Mouse (Mus musculus) heart, postnatal 0 days (tissue): ENCODE results near the gene Gm21969. TPM values are rescaled to one million over a fixed set of nuclear protein-coding genes. Genes with fewer than 3 reads are reported as not detected.

ENCODE experiments used
- ATAC-seq: fragments of 200-750 bp; cut with Nextera tagmentation; 2 replicates; pipeline ENCODE4 v1.8.0; 2017; ENCODE audit warnings: low read depth, moderate number of reproducible peaks, moderate library complexity; ENCODE audit not compliant: insufficient read depth
- DNase-seq: peaks from one replicate; pipeline ENCODE4 v3.0.0-alpha.2; 2016; ENCODE audit warnings: low spot score
- H3K27ac ChIP-seq: fragments of 300-500 bp; sonication (generic); 2 replicates; pipeline ENCODE4 v1.5.1; 2014; ENCODE audit warnings: low read depth, mild to moderate bottlenecking
- H3K27me3 ChIP-seq: fragments of 300-500 bp; sonication (generic); 2 replicates; pipeline ENCODE4 v1.6.1; 2014; ENCODE audit warnings: low read length, mixed read lengths; ENCODE audit not compliant: control insufficient read depth, insufficient read depth
- H3K36me3 ChIP-seq: fragments of 300-500 bp; sonication (generic); replicated peaks from 2 replicates; pipeline ENCODE4 v1.6.1; 2014; ENCODE audit warnings: low read length, mixed read lengths; ENCODE audit not compliant: control insufficient read depth, insufficient read depth
- H3K4me1 ChIP-seq: fragments of 300-500 bp; sonication (generic); 2 replicates; pipeline ENCODE4 v1.6.1; 2014; ENCODE audit warnings: antibody characterized with exemption; ENCODE audit not compliant: control insufficient read depth, insufficient read depth
- H3K4me2 ChIP-seq: fragments of 300-500 bp; sonication (generic); 2 replicates; pipeline ENCODE4 v1.6.1; 2014; ENCODE audit warnings: low read depth, mild to moderate bottlenecking, low read length, moderate library complexity
- H3K4me3 ChIP-seq: fragments of 300-500 bp; sonication (generic); 2 replicates; pipeline ENCODE4 v1.5.1; 2014; ENCODE audit warnings: low read depth, low read length
- H3K9ac ChIP-seq: fragments of 300-500 bp; sonication (generic); replicated peaks from 2 replicates; pipeline ENCODE4 v1.6.1; 2014; ENCODE audit warnings: low read depth, low read length, mixed read lengths
- H3K9me3 ChIP-seq: fragments of 300-500 bp; sonication (generic); replicated peaks from 2 replicates; pipeline ENCODE4 v1.6.1; 2016; ENCODE audit warnings: low read length; ENCODE audit not compliant: control insufficient read depth
- CTCF ChIP-seq: IDR thresholded peaks from 2 replicates; pipeline ENCODE4 v1.5.1; 2016; ENCODE audit warnings: antibody characterized with exemption, control low read depth, low read depth
- EP300 ChIP-seq: IDR thresholded peaks from 2 replicates; pipeline ENCODE4 v1.6.1; 2016; ENCODE audit warnings: antibody characterized with exemption, low read depth
- WGBS: fragments of 180-500 bp; shearing (Covaris S2); extraction: QIAGEN DNeasy Blood & Tissue Kit; methylation state at CpG from one replicate; pipeline ENCODE4 v1.1.7; 2014; 5-methylcytosine and 5-hydroxymethylcytosine counted together
- polyA plus RNA-seq: library from polyadenylated mRNA; unstranded; fragments of >200 nt; fragmentation: Nextera tagmentation; extraction: Ambion mirVana; gene quantifications from 2 replicates; pipeline ENCODE4 v1.2.1, GENCODE M21; 2015
- total RNA-seq: library from RNA; depleted of rRNA; stranded (reverse); fragments of >200 nt; gene quantifications from 2 replicates; pipeline ENCODE4 v1.2.3, GENCODE M21; 2014; ENCODE audit warnings: low replicate concordance

Gm21969 gene
- total and polyA plus RNA-seq, 2 experiments from 2014 or later = not detected

DNA sequence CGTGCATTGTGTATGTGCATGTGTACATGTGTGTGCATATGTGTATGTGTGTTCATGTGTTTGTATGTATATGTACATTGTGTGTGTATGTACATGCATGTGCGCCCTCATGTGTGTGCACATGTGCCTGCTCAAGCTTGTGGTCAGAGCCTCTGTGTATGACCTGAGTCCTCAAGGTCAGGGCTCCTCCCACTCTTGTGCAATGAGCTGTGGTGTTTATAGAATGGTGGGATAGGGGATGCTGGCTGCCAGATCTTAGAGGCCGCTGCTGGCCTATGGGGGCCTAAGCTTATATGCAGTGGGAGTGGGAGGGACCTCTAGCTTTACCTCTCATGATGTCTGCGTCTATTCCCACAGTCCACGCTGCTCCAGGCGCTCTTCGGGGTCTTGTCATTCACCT is 17.3 kb upstream of the Gm21969 start:
- Histone ChIP-seq H3K27ac (no peak overlapping the region), H3K4me1 (peaks cover 33% of the 10 kb centered on the region), H3K9ac (no peak overlapping the region)

DNA sequence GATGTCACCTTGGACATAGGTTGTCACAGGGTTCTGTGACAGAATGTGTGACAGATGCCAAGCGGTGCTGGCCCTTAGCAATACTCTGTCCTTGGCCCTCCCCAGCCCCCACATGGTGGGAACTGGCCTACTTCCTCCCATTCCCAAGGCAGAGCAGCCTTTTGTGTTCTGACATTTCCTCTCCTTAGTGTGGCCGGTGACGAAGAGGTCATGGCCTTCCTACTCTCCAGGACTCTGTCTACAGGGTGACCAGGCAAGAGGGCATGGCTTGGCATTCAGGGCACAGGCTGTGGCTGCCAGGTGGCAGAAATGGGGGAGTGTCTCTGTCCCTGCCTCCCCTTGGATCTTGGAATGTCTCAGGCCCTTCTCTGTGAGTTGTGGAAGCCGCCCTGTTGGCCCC is 15.6 kb upstream of the Gm21969 start:
- ATAC-seq = peak; percentile 49; the same call in 1 of the 2 replicates
- Histone ChIP-seq H3K9ac (no peak overlapping the region), H3K36me3 (0 out of 2 replicates have a peak, but pooled peaks cover 2% of the 10 kb centered on the region), H3K27ac (peak overlapping the region; percentile 31), H3K4me2 (no peak overlapping the region), H3K4me1 (peaks cover 24% of the 10 kb centered on the region), H3K27me3 (no peaks in the 10 kb centered on the region), H3K4me3 (no peak overlapping the region), H3K9me3 (no peaks in the 10 kb centered on the region)
- TF ChIP-seq CTCF (no peak), EP300 (no peak)
- DNase-seq = no peak
- 77% methylated on average over 4 of the region's 4 CpGs for WGBS

More for the DNA sequence above, 17.3 kb upstream of the Gm21969 start:
- no peaks in the 10 kb centered on the region for H3K9me3 ChIP-seq
- TF ChIP-seq CTCF = no peak
- no peak for TF ChIP-seq EP300
- H3K4me2 ChIP-seq = no peak overlapping the region
- H3K27me3 ChIP-seq = no peaks in the 10 kb centered on the region
- 86% methylated on average over 7 of the region's 7 CpGs for WGBS
- H3K4me3 ChIP-seq = no peak overlapping the region
- no peaks in the 10 kb centered on the region for H3K36me3 ChIP-seq
- no peak for DNase-seq
- ATAC-seq = no peak

- Histone ChIP-seq H3K27ac (peak overlapping the region; percentile 31), H3K4me3 (no peak overlapping the region), H3K4me1 (peaks cover 24% of the 10 kb centered on the region), H3K36me3 (0 out of 2 replicates have a peak, but pooled peaks cover 2% of the 10 kb centered on the region), H3K27me3 (no peaks in the 10 kb centered on the region), H3K9me3 (no peaks in the 10 kb centered on the region), H3K9ac (no peak overlapping the region), H3K4me2 (no peak overlapping the region)
- WGBS = 77% methylated on average over 4 of the region's 4 CpGs
- no peak for TF ChIP-seq CTCF
- TF ChIP-seq EP300 = no peak
- ATAC-seq = 0 out of 2 replicates have a peak, but pooled peaks have one; percentile 22
- DNase-seq = no peak
Measured at GRCm38 (mm10) chr4:139587773-139588172, 15.2 kb upstream of the Gm21969 start.

DNA sequence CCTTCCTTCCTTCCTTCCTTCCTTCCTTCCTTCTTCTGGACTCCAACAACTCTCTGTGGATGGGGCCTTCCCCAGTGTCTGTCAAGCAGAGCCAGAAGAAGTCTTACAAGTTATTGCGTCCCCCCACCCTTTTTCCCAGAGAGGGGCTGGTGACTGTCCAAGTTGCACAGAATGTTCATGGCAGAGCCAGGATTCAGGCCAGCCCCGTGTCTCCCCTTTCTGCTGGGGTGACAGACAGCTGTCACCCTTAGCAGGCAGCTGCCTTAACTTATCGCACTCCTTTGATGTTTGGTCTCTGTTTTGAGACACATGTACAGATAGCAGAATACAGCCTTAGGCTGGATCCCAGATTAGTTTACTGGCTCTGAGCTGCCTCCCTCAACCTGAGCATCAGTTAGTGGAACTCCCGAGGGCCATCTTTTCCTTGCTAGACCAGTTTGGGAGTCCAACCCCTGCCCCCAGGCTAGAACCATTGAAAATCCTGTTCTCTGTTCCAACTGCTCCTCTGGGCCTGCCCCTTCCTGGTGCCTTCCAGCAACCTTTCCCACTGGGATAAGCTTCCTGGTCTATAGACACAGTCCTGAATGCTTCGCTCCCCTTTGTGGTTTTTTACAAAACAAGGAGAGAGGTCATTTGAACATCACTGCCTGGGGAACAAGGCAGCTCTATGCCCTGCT is 13.5 kb upstream of the Gm21969 start:
- Histone ChIP-seq H3K27ac (no peak overlapping the region; the same call in 1 of the 2 replicates), H3K4me1 (peaks cover 19% of the 10 kb centered on the region), H3K4me2 (no peak overlapping the region), H3K9me3 (no peaks in the 10 kb centered on the region), H3K36me3 (0 out of 2 replicates have a peak, but pooled peaks cover 2% of the 10 kb centered on the region), H3K9ac (no peak overlapping the region), H3K27me3 (no peaks in the 10 kb centered on the region), H3K4me3 (no peak overlapping the region)
- WGBS = 48% methylated on average over 5 of the region's 5 CpGs
- ATAC-seq (no peak), DNase-seq (no peak)
- TF ChIP-seq CTCF (no peak), EP300 (no peak)

DNA sequence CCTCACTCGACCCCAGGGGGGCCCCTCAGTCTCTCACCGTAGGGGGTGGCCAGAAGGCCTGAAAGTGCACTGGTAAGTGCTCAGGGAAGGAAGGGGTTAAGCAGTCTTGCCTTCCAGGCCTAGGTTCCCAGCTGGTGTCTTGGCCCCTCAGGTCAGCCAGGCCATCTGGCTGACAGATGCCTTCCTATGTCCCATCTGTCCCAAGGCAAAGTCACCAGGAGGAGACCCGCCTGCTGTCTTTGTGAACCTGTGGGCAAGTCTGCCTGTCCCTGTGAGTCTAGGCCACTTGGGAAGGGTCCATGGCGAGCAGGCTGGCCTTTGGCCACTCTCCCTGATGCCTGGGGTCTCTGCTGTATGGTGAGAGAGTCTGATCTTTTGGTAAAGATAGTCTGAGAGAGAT is 12.5 kb upstream of the Gm21969 start:
- Histone ChIP-seq H3K4me2 (no peak overlapping the region), H3K27ac (no peak overlapping the region), H3K9ac (no peak overlapping the region), H3K27me3 (no peaks in the 10 kb centered on the region), H3K4me1 (peaks cover 18% of the 10 kb centered on the region), H3K9me3 (no peaks in the 10 kb centered on the region), H3K4me3 (no peak overlapping the region), H3K36me3 (0 out of 2 replicates have a peak, but pooled peaks cover 2% of the 10 kb centered on the region)
- ATAC-seq (no peak), DNase-seq (no peak)
- WGBS = 60% methylated on average over 4 of the region's 4 CpGs
- TF ChIP-seq CTCF (no peak), EP300 (no peak)
